Mouse (Mus musculus) thymus, adult 2 months (tissue): Measurements from ENCODE around the gene Bahcc1.

ENCODE experiments used
- CTCF ChIP-seq: fragments of 200-500 bp; IDR thresholded peaks from 2 replicates; pipeline ENCODE4 v1.5.1; 2012; ENCODE audit warnings: mild to moderate bottlenecking, control low read depth, low read length, moderate library complexity, borderline replicate concordance; ENCODE audit not compliant: control insufficient read depth, poor library complexity, insufficient read depth; ENCODE audit errors: extremely low read depth
- POLR2A ChIP-seq: fragments of 200-500 bp; IDR thresholded peaks from 2 replicates; pipeline ENCODE4 v1.6.1; 2012; ENCODE audit warnings: mild to moderate bottlenecking, low read length, control low read depth, moderate library complexity; ENCODE audit not compliant: control insufficient read depth, poor library complexity, insufficient read depth; ENCODE audit errors: extremely low read depth

DNA sequence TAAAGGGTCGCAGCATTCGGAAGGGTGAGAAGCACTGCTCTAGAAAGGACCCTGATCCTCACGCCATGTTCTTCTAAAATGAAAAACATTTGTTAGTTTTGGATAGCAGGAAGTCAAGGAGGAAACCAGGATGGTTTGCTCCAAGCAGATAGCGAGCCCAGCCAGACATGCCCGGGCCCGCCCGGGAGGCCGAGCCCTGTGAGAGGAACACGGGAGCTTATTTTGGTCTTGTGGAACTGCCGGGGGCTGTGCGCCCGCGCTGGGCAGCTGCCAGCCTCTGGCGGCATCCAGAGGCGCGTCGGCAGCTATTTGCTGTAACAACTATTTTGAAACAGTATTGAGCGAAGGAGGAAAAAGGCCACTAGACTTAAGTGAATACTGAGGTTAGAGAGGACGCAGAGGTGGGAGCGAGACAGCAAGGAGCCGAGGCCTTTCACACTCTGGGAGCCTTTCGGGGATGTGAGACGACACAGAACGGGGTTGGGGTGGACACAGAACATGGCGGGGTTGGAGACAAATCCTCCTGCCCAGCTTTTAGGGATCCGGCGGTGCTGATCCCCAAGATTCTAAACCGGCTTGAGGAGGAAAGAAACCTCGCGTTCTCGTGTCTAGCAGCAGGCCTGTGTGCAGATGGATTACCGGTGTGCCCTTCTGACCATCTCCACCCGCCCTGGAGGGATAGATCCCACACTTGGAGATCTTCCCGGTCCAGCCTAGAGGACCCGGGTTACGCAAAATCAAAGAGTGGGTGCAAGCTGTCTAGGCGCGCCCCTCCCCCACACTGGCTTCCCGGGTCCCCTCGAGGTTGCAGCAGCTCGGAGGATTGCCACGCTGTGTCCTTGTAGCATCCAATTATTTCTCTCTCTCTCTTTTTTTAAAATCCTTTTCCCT, 2.6 kb upstream of the Bahcc1 start:
- no peak for TF ChIP-seq CTCF
- no peak for TF ChIP-seq POLR2A
